Mouse (Mus musculus): ENCODE data around the gene Pla2g4c. TPM values are rescaled to one million over a fixed set of nuclear protein-coding genes. Genes with fewer than 3 reads are reported as not detected.

Pla2g4c gene
- 9.5 and 11.2 TPM in 2 replicates for polyA plus RNA-seq (2015; fragmentation: Nextera tagmentation; extraction: Ambion mirVana)

GRCm38 (mm10) chr7:13324316-13324715 is at the start of gene Pla2g4c:
Pla2g4c (plus strand) TSS chr7:13324655.

DNA sequence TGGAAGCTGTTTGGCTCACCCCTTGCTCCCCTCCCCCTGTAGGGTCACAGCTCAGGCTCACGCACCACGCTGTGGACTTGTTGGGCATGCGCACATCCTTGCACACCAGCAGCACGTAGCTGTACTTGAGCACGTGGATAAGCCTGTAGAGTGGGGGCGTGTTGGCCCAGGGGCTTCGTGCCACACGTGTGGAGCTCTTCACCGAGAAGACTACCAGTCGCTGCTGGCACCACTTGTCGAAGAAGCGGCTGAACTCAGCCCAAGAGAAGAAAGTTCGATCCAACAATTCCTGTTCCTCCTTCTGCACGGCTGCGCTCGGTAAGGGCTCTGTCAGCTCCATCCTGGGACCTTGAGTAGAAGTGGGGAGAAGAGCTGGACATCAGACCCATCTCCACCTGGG is 47.4 kb upstream of the Pla2g4c start, which contains the start of gene Lig1:
Lig1 (plus strand) TSS at position 203 of the 400 bp plus-strand sequence.

DNA sequence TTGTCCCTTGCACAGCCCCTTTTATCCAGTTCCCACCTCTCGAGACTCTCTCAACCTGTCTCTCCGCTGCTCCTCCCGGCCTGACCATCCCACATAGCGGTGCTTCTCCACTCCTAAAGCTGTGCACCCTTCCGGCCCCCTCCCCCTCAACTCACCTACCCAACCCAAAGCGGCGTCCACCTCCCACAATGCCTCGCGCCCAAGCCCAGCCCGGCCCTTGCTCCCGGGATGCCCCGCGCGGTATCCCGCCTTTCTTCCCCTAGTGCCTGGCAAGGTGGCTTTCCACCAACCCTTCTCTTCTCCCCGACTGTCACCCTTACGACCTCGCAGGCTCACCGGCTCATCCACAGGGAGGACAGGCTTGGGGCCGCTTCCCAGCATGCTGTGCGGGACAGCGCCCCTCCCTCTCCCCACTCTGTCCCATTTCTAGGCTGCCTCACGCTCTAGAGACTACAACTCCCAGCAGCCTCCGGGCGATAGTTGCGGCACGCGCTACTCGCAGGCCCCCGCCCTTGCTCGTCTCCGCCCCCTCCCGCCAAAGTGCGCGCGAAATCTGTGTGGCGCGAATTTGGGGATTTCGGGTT is 46.1 kb upstream of the Pla2g4c start, which contains the start of gene Zswim9:
Zswim9 (minus strand) TSS at position 414 of the 584 bp plus-strand sequence.

GRCm38 (mm10) chr7:13397832-13398231 is 73.4 kb downstream of the Pla2g4c start, which contains the start of gene Cabp5:
Cabp5 (plus strand) TSS chr7:13398132.

Other genes starting within 250 kb of the Pla2g4c start
- gene Vmn1r85, start 229.5 kb upstream of the Pla2g4c start, polyA plus RNA-seq (2015; fragmentation: Nextera tagmentation; extraction: Ambion mirVana): not detected in 2 replicates
- not detected in 2 replicates for gene Vmn1r86, start 204.7 kb upstream of the Pla2g4c start, polyA plus RNA-seq (2015; fragmentation: Nextera tagmentation; extraction: Ambion mirVana)
- not detected in 2 replicates for gene Vmn1r87, start 184.5 kb upstream of the Pla2g4c start, polyA plus RNA-seq (2015; fragmentation: Nextera tagmentation; extraction: Ambion mirVana)
- gene Vmn1r88, start 165.1 kb upstream of the Pla2g4c start, polyA plus RNA-seq (2015; fragmentation: Nextera tagmentation; extraction: Ambion mirVana): 0.04 TPM in 1 of 2 replicates, not detected in the other
- not detected in 2 replicates for gene Vmn1r89, start 111.6 kb upstream of the Pla2g4c start, polyA plus RNA-seq (2015; fragmentation: Nextera tagmentation; extraction: Ambion mirVana)
- gene Lig1, start 47.4 kb upstream of the Pla2g4c start, polyA plus RNA-seq (2015; fragmentation: Nextera tagmentation; extraction: Ambion mirVana): 141 and 173 TPM in 2 replicates
- gene Zswim9, start 45.9 kb upstream of the Pla2g4c start, polyA plus RNA-seq (2015; fragmentation: Nextera tagmentation; extraction: Ambion mirVana): 2.4 TPM in 2 replicates
- not detected in 2 replicates for gene Cabp5, start 73.5 kb downstream of the Pla2g4c start, polyA plus RNA-seq (2015; fragmentation: Nextera tagmentation; extraction: Ambion mirVana)
- gene Bsph1, start 126.2 kb downstream of the Pla2g4c start, polyA plus RNA-seq (2015; fragmentation: Nextera tagmentation; extraction: Ambion mirVana): not detected in 2 replicates
- gene Bsph2, start 246.4 kb downstream of the Pla2g4c start, polyA plus RNA-seq (2015; fragmentation: Nextera tagmentation; extraction: Ambion mirVana): not detected in 2 replicates